Mouse (Mus musculus): ENCODE measurements around the gene Zfp740.

Zfp740 gene

GRCm38 (mm10) chr15:102248131-102248811 lies 45.2 kb downstream of the Zfp740 start:
- in situ Hi-C loops (cut with MboI, MseI), result no loop called here

- in situ Hi-C loops (cut with MboI, MseI), result no loop called here
These were observed 45.8 kb downstream of the Zfp740 start for GRCm38 (mm10) chr15:102248812-102249191.

DNA sequence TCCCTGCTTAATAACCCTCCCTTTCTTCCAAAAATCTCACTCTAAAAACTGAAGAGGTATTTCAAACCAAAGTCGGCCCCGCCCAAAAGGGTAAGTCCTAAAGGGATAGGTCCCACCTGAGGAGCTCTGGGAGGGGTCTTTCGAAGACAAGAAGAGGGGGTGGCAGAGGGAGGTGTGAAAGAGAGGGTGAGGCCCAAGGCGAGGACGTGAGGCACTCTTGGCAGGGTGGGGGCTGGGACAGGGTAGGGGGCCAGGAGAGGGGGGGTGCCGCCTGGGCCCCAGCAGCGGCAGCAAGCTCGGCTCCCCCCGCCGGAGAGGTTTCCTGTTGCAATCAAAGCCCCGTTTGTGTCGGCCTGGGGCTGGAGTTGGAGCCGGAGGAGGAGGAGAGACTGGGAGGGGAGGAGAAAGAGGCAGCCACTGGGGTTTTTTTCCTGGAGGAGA lies 46.2 kb downstream of the Zfp740 start:
- in situ Hi-C loops (cut with MboI, MseI), result no loop called here

GRCm38 (mm10) chr15:102249967-102250366 lies 46.9 kb downstream of the Zfp740 start:
- in situ Hi-C loops (cut with MboI, MseI), result no loop called here

DNA sequence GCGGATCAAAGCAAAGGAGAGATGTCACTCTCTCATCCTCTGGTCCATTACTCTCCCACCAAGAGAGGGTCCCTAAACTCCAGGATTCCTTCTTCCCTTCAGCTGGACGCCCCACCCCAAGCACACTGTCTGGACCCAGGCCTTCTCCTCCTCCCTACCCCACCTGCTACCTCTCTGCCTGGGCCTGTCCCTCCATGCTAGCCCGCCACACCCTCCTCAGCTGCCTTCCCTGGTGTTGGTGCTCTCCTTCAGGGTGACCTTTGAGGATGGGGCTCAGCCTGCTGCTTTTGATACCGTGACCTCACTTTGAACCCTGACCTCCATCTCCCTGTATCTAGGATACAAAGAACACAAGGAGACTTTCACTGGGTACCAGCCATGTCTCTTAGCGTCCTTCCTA lies 47.5 kb downstream of the Zfp740 start:
- in situ Hi-C loops (cut with MboI, MseI), result no loop called here

- in situ Hi-C loops (cut with MboI, MseI), result no loop called here
These were observed 52.7 kb downstream of the Zfp740 start for GRCm38 (mm10) chr15:102255547-102256255.

DNA sequence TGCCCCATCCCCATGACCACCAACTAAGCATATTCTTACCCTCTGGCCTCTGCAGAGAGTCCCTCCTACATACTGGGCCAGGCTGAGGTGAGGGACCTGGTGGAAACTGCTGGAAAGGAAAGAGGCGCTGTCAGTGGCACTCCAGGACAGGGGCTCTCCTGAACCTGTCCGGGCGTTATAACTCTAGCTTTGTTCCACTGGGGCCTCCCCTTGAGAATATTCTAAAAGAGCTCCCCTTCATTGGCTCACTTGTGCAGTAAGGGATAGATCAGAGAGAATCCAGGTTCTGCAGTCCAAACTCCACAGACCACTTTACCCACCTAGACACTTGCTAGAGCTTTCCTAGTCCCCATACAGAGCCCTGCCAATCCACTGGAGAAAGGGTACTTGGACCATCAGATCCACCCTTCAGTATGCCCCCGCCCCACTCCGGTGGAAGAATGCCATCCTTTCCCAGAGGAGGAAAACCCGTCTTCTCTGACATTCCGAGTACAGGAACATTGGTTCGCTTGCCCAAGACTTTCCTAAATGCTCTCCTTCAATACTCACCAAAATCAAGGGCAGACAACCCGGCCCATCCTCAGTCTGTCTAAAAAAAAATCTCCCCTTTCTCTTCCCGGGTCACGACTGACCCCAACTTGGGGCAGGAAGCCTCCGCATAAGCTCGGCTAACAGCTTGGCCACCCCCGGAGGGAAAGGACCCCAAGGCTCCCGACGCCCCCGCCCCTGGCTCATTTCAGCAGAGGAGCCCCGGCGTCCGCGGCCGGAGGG lies 53.6 kb downstream of the Zfp740 start:
- in situ Hi-C loops (cut with MboI, MseI), result no loop called here

GRCm38 (mm10) chr15:102257202-102258075 lies 54.4 kb downstream of the Zfp740 start, which contains the start of gene Rarg:
Gene Rarg (minus strand): TSS chr15:102257517.
- in situ Hi-C loops (cut with MboI, MseI), result no loop called here

- in situ Hi-C loops (cut with MboI, MseI), result no loop called here
These were observed 55.0 kb downstream of the Zfp740 start for GRCm38 (mm10) chr15:102258076-102258470.

DNA sequence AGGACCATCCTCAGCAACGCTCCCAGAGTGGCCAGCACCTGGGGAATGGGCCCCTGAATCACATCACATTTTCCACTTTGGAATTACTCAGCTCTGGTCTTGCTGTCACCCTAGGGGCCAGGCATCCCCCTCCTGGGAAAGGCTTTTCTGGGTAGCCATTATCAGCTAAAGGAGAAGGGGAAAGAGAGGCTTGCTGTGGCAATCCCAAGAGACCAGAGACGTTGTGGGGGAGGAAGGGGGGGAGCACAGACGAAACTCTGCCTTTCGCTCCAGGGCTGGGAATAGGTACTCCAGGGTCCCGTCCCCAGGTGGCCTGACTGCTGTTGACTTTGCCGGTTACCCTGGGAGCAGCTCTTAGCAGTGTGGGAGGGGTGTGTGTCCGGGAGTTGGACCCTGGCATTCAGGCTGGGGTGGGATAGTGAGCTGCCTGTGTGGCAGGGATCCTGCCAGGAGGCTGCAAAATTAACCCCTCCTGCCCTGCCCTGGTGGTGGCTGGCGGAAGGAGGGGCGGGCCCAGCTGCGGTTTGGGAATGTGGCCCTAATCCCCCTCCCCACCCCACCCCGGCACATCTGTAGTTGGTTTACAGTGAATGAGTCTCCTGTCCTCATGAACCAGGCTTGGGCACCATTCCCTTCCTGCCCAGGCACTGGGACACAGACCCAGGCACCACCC lies 55.7 kb downstream of the Zfp740 start:
- in situ Hi-C loops (cut with MboI, MseI), result no loop called here

DNA sequence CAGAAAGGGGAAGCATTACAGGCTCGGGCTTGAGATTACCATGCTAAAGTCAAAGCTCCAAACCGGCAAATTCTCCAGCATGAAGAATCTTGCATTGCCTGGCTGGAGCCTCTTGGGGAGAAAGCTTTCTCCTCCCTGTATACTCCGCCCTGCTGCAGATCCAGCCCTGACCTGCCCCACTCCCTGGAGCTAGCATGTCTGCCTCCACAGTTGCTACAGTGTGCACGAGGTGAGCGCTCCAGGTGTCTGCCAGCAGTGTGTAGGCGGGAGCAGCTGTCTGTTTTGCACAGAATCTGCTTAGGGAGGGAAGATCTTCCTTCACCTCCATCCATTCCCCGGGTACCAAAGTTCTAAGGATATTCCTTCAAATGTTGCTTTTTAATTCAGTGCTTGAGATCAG lies 59.5 kb downstream of the Zfp740 start:
- in situ Hi-C loops (cut with MboI, MseI), result no loop called here

DNA sequence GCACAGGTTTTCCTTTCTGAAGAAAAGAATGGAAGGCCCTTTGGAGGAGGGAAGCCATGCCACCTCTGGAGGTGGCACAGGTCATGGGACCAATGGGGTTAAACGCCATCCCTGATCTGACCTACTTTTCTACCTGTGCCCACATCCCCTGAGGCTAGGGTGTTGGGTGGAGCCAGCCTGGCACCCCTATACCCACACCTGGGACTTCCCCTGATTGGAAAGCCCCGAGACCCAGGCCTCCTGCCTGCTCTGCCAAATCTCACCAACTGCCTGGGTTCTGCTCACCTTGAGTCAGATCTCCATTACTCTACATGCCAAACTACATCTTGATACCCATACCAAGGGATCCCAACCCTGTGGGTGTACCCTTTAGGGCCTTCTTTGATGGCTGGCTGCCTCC lies 60.0 kb downstream of the Zfp740 start:
- in situ Hi-C loops (cut with MboI, MseI), result no loop called here

All from regulatory T cell (primary cell).